Mouse (Mus musculus) embryonic facial prominence, embryonic 13.5 days (tissue): ENCODE data around the gene Lsm7. TPM values are rescaled to one million over a fixed set of nuclear protein-coding genes. Genes with fewer than 3 reads are reported as not detected.
"Not testable (repeated sequence)": the region's sequence is repeated elsewhere in the genome, so short reads cannot be mapped to it uniquely, and the experiment has no call there.

Source experiments
- ATAC-seq: fragments of 200-750 bp; cut with Nextera tagmentation; 2 replicates; pipeline ENCODE4 v1.8.0; 2017; ENCODE audit warnings: low read depth; ENCODE audit not compliant: insufficient number of reproducible peaks, insufficient read depth, low FRiP score, low TSS enrichment
- H3K27ac ChIP-seq: fragments of 300-500 bp; sonication (generic); 2 replicates; pipeline ENCODE4 v1.5.1; 2015; ENCODE audit warnings: moderate library complexity, mild to moderate bottlenecking, inconsistent platforms
- H3K27me3 ChIP-seq: fragments of 300-500 bp; sonication (generic); 2 replicates; pipeline ENCODE4 v1.6.1; 2015; ENCODE audit warnings: mild to moderate bottlenecking, inconsistent platforms
- H3K36me3 ChIP-seq: fragments of 300-500 bp; sonication (generic); 2 replicates; pipeline ENCODE4 v1.6.1; 2015; ENCODE audit warnings: mild to moderate bottlenecking, inconsistent platforms
- H3K4me1 ChIP-seq: fragments of 300-500 bp; sonication (generic); 2 replicates; pipeline ENCODE4 v1.6.1; 2015; ENCODE audit warnings: inconsistent platforms
- H3K4me2 ChIP-seq: fragments of 300-500 bp; sonication (generic); 2 replicates; pipeline ENCODE4 v1.6.1; 2015; ENCODE audit warnings: moderate library complexity, mild to moderate bottlenecking, inconsistent platforms
- H3K4me3 ChIP-seq: fragments of 300-500 bp; sonication (generic); 2 replicates; pipeline ENCODE4 v1.5.1; 2015; ENCODE audit warnings: mild to moderate bottlenecking, inconsistent platforms
- H3K9ac ChIP-seq: fragments of 300-500 bp; sonication (generic); 2 replicates; pipeline ENCODE4 v1.6.1; 2015; ENCODE audit warnings: mild to moderate bottlenecking, inconsistent platforms
- H3K9me3 ChIP-seq: fragments of 300-500 bp; sonication (generic); 2 replicates; pipeline ENCODE4 v1.6.1; 2016; ENCODE audit warnings: inconsistent platforms
- WGBS: fragments of 180-500 bp; shearing (Covaris S2); methylation state at CpG from one replicate; pipeline ENCODE4 v1.1.7; 2015; ENCODE audit warnings: mixed read lengths; 5-methylcytosine and 5-hydroxymethylcytosine counted together
- polyA plus RNA-seq: library from polyadenylated mRNA; unstranded; fragments of >200 nt; fragmentation: Nextera tagmentation; extraction: Ambion mirVana; gene quantifications from 2 replicates; pipeline ENCODE4 v1.2.1, GENCODE M21; 2015

Gene Lsm7
- polyA plus RNA-seq, 1 experiment from 2014 or later = 339 TPM

DNA sequence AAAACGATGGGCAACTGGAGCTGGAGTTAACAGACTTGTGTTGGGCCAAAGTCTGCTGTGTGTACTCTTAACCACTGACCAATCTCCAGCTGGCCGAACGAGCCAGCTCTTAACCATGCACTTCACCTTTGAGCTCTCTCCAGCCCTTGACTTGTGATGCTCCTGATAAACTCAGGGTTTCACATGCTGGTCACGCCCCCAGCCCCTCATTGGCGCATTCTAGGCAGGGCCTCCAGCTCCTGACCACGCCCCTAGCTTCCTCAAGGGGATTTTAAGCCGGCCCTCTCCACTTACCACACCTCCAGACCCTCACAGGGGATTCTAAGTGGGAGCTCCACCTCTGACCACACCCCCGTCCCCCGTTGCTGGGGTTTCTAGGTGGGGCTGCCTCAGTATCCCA lies 23.9 kb downstream of the Lsm7 start:
- WGBS = 3% methylated on average over 9 of the region's 9 CpGs
- Histone ChIP-seq H3K27me3 (peaks cover 32% of the 10 kb centered on the region), H3K9me3 (peaks cover 14% of the 10 kb centered on the region), H3K27ac (no peak overlapping the region; the same call in 1 of the 2 replicates), H3K9ac (no peak overlapping the region), H3K4me2 (no peak overlapping the region), H3K4me1 (peaks cover 38% of the 10 kb centered on the region), H3K4me3 (no peak overlapping the region), H3K36me3 (peaks cover 31% of the 10 kb centered on the region)
- ATAC-seq = no peak

DNA sequence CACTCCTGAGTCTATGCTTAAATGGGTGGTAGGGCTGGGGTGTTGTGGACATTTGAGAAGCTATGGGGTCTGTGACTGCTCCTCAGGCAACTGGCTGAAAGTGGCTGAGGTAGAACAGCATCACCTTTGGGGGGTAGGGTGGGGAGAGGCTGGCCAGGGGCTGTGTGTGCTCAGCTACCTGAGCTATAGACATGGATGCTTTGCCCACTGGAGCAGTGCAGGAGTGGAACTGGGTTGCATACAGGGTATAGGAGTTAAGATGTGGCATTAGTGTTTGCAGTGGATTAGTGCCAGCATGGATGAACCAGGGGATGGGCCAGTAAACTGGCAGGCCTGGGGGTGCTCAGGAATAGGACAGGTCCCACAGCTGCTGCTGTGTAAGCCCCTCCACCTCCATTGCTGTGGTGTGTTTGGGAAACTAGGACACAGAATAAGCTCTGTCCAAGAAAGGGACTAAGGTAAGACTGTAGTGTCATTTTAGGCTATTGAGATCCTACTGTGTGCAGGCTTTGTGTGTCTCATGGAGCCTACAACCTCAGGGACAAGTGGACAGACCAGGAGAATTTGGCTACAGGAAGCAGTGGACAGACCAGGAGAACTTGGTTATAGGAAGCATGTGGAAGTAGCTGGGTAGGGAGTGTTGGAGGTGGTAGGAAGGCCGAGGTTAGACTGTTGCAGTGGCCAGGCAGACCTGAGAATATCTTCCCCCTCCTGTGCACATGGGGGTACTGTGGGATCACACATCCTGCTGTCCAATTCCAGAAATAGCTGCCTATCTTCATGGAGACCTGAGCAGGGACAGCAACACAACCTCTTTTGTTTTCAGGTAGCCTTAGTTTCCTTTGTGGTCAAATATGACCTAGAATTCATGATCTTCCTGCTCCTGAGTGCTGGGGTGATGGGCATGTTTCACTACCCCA lies 25.4 kb downstream of the Lsm7 start:
- Histone ChIP-seq H3K36me3 (peaks cover 31% of the 10 kb centered on the region), H3K27ac (no peak overlapping the region), H3K4me3 (no peak overlapping the region), H3K4me2 (no peak overlapping the region), H3K9me3 (peaks cover 5% of the 10 kb centered on the region; the same call in 1 of the 2 replicates), H3K27me3 (peaks cover 16% of the 10 kb centered on the region), H3K9ac (no peak overlapping the region), H3K4me1 (peaks cover 38% of the 10 kb centered on the region)
- no peak for ATAC-seq
- WGBS = 69% methylated on average over 1 of the region's 1 CpGs

DNA sequence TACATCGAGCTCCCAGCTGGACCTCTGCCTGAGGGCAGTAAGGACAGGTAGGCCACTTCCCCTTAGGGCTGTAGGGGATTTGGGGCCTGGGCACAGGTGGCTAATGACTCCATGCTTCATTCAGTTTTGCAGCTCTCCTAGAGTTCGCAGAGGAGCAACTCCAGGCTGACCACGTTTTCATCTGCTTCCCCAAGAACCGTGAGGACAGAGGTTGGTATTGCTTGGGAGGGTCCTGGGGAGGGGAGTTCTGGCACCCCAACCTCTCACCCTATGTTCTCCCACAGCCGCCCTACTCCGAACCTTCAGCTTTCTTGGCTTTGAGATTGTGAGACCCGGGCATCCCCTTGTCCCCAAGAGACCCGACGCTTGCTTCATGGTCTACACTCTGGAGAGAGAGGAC lies 26.4 kb downstream of the Lsm7 start:
- not testable (repeated sequence) for H3K9me3 ChIP-seq, H3K27ac ChIP-seq, H3K27me3 ChIP-seq, ATAC-seq, H3K9ac ChIP-seq
- Histone ChIP-seq H3K4me2 (peak overlapping the region; percentile 99), H3K36me3 (peaks cover 31% of the 10 kb centered on the region), H3K4me3 (peak overlapping the region; percentile 78), H3K4me1 (peaks cover 38% of the 10 kb centered on the region)
- 82% methylated on average over 9 of the region's 9 CpGs for WGBS

DNA sequence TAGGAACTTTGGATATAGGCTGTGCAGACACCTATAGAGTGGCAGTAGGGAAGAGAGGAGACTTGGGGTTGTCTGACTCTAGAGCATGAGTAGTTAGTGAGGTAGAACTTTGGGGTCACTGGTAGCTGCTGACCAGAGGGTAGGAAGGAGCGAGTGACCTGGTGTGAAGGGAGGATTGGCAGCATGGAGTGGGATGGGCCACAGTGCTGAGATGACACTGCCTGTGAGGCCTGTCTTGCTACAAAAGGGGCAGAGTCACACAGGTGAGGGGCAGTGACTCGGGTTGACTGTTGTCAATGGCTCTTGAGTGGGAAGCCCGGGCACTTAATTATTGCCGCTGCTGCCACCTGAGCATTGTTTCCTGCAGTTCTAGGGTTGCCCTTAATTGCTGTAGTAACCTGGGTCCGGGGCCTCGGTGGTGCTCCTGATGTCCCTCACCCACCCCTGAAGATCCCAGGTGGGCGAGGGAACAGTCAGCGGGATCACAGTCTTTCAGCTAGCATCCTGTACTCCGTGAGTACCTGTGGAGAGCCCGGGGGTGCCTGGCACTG lies 27.1 kb downstream of the Lsm7 start:
- ATAC-seq = no peak
- H3K4me2 ChIP-seq = peak overlapping the region; percentile 99
- H3K36me3 ChIP-seq = peaks cover 31% of the 10 kb centered on the region
- H3K9ac ChIP-seq = peak overlapping the region; percentile 95
- WGBS = 72% methylated on average over 10 of the region's 10 CpGs
- peak overlapping the region; percentile 78 for H3K4me3 ChIP-seq
- peaks cover 38% of the 10 kb centered on the region for H3K4me1 ChIP-seq
- H3K9me3 ChIP-seq = no peaks in the 10 kb centered on the region
- peak overlapping the region; percentile 8; the same call in 1 of the 2 replicates for H3K27ac ChIP-seq
- H3K27me3 ChIP-seq = no peaks in the 10 kb centered on the region

DNA sequence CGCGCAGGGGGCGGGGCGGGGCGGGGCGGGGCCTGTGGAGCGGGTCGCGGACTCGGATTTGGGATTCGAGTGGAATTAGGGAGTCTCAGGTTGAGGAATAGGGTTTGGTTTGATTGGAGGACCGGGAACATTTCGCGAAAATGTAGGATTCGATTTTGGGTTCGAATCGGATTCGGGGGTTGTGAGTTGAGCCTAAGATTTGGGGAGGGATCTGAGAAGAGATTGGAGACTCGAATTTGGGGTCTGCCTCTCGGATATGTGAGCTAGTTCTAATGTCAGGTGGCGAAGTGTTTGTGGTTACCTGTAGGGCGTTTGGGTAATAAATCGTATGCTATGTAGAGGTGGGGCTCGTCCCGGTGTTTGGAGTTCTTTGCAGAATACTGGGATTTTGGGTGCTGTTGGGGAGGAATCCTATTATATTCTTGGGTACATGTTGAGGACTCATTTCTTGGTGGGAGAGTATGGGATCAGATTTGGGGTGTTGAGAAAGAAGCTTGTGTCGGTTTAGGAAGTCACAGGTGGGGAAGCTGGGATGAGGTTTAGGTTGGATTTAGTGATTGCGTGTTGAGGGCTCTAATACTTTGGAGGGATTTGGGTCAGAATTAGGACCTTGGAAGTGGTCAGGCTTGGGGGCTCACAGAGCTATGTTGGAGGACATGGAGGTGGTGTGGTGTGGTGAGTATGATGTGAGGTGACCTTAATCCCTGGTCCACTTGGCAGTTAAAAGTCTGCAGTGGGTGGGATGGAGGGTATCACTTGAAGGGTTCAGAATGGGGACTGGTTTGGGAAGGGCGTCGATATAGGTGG lies 27.7 kb downstream of the Lsm7 start:
- ATAC-seq = no peak
- H3K9ac ChIP-seq = peak overlapping the region; percentile 95
- H3K4me3 ChIP-seq = peak overlapping the region; percentile 78
- WGBS = 7% methylated on average over 29 of the region's 29 CpGs
- H3K36me3 ChIP-seq = peaks cover 28% of the 10 kb centered on the region
- peaks cover 38% of the 10 kb centered on the region for H3K4me1 ChIP-seq
- peak overlapping the region; percentile 99 for H3K4me2 ChIP-seq
- no peaks in the 10 kb centered on the region for H3K27me3 ChIP-seq
- H3K27ac ChIP-seq = peak overlapping the region; percentile 86; the same call in 1 of the 2 replicates
- H3K9me3 ChIP-seq = no peaks in the 10 kb centered on the region

DNA sequence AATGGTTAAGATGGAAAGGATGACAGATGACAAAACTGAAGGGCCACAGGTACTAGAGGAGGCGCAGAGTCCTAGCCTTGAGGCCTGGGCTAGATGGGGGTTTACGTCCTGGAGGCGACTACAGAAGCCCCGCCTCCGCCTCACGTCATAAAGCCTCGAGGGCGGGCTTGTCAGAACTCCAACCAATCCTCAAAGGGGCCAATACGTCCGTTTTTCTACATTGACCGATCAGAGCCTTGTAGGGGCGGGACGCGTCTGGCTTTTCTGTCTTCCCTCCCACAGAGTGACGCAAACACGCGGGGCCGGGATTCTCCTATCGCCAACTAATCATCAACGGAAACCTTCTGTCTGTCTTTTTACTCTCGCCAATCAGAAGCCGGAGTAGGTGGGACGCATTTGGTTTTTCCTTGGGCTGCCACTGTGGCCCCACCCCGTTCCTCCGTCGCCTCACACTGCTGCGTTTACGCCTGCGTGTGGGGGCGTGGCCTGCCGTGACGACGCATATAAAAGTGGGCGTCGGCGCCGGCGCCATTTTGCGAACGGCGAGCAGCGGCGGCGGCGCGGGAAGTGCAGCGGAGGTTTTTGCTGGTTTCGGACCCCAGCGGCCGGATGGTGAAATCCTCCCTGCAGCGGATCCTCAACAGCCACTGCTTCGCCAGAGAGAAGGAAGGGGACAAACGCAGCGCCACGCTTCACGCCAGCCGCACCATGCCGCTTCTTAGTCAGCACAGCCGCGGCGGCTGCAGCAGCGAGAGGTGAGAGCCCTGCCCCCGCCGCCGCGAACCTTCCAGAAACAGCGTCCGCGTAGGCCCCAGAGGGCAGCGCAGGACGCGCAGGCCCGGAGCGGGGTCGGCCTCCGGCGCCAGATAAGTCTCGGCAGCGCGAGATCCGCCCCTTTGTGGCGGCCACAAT lies 28.6 kb downstream of the Lsm7 start, which contains the start of gene Oaz1:
Oaz1 (plus strand) TSS at position 506 of the 912 bp plus-strand sequence.
- peak; percentile 97 for ATAC-seq

DNA sequence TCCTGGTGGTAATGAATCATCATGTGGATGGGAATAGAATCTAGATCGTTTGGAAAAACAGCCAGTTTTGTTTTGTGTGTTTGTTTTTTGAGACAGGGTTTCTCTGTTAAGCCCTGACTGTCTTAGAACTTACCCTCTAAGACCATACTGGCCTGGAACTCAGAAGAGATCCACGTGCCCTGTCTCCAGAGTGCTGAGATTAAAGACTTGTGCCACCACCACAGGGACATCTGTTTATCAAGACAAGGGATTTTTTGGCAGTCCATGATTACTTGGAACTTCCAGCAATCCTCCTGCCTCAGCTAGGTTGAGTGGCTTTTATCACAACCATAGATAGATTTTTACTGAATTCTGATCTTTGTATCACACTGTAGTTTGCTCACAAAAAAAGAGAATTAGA lies 30.2 kb downstream of the Lsm7 start:
- Histone ChIP-seq H3K4me3 (no peak overlapping the region), H3K4me2 (no peak overlapping the region), H3K36me3 (peaks cover 14% of the 10 kb centered on the region), H3K9me3 (no peaks in the 10 kb centered on the region), H3K27me3 (no peaks in the 10 kb centered on the region), H3K9ac (no peak overlapping the region), H3K4me1 (peaks cover 21% of the 10 kb centered on the region), H3K27ac (no peak overlapping the region)
- 71% methylated on average over 2 of the region's 2 CpGs for WGBS
- no peak for ATAC-seq

More for the DNA sequence above, 28.6 kb downstream of the Lsm7 start, which contains the start of gene Oaz1:
- Histone ChIP-seq H3K4me1 (peaks cover 37% of the 10 kb centered on the region), H3K27ac (peak within 1 kb of the TSS; percentile 86), H3K9ac (peak within 1 kb of the TSS; percentile 95), H3K4me3 (peak within 1 kb of the TSS; percentile 78), H3K27me3 (no peaks in the 10 kb centered on the region), H3K4me2 (peak within 1 kb of the TSS; percentile 99), H3K9me3 (no peaks in the 10 kb centered on the region), H3K36me3 (peaks cover 27% of the 10 kb centered on the region)
- WGBS = under 1% methylated on average over 81 of the region's 82 CpGs

DNA sequence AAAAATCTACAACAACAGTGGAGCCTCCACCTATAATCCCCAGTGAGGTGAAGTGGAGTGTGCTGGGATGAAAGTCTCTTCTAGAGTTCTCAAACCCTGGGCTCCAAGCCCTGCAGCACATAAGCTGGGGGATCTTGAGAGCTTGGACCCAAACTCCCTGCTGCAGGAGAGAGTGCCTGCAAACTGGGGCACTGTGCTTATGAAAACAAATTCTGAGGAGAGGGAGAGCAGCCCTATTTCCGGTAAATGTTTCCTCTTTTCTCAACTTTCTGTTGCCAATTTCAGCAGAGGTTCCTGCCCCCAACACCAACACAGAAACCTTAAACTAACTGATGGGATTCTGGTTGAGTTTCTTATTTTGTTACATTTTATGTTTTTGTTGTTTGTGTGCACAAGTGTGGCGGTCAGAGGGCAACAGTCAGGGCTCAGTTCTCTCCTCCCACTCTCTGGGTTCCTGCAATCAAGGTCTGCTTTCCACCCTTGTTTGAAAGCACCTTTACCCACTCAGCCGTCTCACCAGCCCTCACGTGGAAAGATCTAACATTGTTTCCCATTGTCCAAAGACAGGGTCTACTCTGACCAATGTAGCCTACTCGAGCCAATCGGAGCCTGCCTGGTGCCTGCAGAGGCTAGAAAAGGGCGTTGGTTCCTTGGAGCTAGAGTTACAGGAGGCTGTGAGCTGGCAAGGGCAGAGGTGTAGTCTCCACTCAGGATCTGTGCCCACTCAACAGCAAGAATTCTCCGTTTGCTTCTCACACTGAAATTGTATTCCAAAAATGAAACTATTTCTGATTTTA lies 31.0 kb downstream of the Lsm7 start:
- Histone ChIP-seq H3K9me3 (no peaks in the 10 kb centered on the region), H3K27me3 (no peaks in the 10 kb centered on the region), H3K4me1 (peaks cover 13% of the 10 kb centered on the region), H3K9ac (no peak overlapping the region), H3K4me3 (no peak overlapping the region), H3K4me2 (no peak overlapping the region), H3K36me3 (peaks cover 6% of the 10 kb centered on the region), H3K27ac (no peak overlapping the region)
- 66% methylated on average over 8 of the region's 8 CpGs for WGBS
- ATAC-seq = no peak

DNA sequence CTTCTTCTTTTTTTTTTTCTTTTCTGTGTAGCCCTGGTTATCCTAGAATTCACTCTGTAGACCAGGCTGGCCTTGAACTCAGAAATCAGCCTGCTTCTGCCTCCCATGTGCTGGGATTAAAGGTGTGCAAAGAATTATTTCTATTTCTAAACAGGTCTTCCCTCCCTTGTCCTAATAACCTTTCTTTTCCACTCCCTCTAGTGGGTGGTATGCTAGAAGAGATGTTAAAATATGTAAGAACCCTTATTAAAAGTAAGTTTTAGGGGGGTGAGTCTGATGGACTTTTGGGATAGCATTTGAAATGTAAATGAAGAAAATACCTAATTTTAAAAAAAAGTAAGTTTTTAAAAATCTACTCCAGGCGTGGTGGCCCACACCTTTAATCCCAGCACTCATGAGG lies 31.7 kb downstream of the Lsm7 start:
- Histone ChIP-seq H3K4me1 (peaks cover 10% of the 10 kb centered on the region), H3K4me2 (no peak overlapping the region), H3K4me3 (no peak overlapping the region), H3K27me3 (no peaks in the 10 kb centered on the region), H3K27ac (no peak overlapping the region), H3K9me3 (no peaks in the 10 kb centered on the region), H3K9ac (no peak overlapping the region), H3K36me3 (peaks cover 2% of the 10 kb centered on the region)
- ATAC-seq = no peak
- WGBS = 82% methylated on average over 1 of the region's 1 CpGs

DNA sequence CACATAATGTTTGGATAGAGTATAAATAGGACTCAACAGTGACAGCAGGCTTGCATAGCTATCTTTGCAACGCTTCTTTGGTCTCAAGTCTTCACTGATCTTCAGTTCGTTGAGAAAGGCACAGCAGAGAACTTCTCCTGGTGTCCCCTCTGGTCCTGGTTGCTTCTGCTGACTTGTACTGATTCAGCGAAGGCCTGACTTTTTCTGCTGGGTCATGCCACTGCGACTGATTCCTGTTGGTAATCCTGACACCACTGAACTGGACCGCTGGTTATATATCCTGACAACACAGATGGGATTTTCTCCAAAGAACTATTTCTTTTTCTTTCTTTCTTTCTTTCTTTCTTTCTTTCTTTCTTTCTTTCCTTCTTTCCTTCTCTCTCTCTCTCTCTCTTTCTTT lies 32.5 kb downstream of the Lsm7 start:
- WGBS = 93% methylated on average over 5 of the region's 5 CpGs
- no peak overlapping the region for H3K4me2 ChIP-seq
- H3K27me3 ChIP-seq = no peaks in the 10 kb centered on the region
- H3K4me3 ChIP-seq = no peak overlapping the region
- no peaks in the 10 kb centered on the region for H3K36me3 ChIP-seq
- no peak for ATAC-seq
- H3K9me3 ChIP-seq = no peaks in the 10 kb centered on the region
- H3K9ac ChIP-seq = no peak overlapping the region
- H3K27ac ChIP-seq = no peak overlapping the region
- peaks cover 2% of the 10 kb centered on the region for H3K4me1 ChIP-seq
